Mouse (Mus musculus): Measurements from ENCODE around the gene Ripor3.

Gene Ripor3

DNA sequence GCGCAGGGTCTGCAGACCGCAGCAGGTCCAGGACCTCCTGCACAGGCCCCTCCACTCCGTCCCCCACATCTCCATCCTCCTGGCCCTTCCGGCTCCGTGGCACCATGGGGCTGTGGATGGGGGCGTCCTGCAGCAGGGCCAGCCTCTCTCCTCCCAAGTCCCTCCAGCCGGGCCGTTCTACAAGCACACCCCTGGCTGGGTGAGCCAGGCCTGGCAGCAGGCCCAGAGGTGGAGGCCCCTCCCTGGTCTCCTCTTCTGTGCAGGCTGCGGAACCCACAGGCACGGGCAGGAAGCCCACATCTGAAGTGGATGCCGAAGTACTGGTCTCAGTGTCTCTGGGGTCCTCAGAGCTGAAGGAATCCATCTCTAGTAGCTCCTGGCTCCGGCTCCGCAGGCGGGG, 21.1 kb downstream of the Ripor3 start:
- DNase-seq (ENCODE audit: low read depth, low spot score), result no peak

DNA sequence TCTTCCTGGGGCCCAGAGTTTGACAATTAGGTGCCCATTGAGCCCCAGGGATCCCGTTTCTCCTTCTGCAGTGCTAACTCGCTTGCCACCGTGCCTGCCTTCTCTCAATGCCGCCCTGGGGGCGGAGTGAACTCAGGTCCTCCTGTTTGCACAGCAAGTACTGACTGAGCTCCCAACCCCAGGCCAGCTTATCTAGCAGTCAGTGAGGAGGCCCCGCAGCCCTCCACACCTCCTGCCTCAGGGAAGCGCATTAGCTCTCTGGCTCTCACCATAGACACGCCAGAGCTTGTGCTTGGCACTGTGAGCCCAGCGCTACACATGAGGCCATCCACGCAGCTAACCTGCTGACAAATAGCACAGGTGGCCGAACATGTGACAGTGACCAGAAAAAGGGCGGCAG, 22.8 kb downstream of the Ripor3 start:
- DNase-seq (ENCODE audit: low read depth, low spot score), result no peak

DNA sequence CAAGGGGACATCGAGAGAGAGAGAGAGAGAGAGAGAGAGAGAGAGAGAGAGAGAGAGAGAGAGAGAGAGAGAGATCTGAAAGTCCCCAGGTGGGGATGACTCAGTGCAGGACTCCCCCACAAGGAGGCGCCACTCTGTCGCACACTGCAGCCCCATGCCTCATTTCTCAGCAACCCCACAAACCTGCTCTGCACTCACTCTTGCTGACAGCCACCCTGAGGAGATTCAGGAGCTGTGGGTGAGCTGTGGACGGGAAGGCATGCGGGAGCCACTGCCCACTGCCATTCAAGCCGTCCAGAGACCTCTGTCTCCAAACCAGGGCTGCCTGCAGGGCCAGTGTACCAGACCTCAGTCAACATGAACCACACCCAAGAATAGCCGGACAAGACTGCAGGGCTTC, 23.7 kb downstream of the Ripor3 start:
- no peak for DNase-seq (ENCODE audit: low read depth, low spot score)

DNA sequence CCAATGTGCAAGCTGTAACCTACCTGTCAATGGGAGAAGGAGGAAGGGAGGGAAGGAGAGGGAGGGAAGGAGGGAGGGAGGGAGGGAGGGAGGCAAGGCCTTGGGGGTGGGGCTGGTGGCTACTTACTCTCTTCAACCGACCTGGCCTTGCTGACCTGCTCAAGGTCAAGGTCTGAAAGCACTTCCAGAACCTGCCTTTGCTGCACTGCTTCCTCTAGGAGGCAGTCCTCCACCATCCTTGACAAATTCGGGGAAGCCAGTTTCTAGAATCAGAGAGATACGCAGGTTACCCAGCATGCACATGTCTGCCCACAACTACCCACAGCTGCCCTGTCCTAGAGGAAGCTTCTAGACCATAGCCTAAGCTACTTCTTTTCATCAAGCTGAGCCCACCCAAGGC, 25.5 kb downstream of the Ripor3 start:
- no peak for DNase-seq (ENCODE audit: low read depth, low spot score)

DNA sequence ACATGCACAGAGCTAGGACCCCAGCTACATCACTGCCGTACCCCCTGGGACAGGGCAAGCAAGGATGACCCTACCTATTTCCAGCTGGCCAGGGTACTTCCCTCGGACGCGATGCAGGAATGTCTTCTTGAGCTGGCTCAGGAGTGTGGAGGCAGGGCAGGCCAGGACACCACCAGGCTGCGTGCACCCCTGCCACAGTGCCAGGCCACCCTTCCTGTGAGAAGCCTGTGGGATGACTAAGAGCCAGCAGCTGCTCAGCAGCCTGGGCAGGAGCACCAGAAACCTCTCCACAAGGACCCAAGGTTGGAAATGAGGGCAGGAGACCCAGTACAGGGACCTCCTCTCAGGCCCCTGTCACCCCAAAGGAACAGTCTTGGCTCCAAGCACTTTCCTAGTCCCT, 26.0 kb downstream of the Ripor3 start:
- no peak for DNase-seq (ENCODE audit: low read depth, low spot score)

DNA sequence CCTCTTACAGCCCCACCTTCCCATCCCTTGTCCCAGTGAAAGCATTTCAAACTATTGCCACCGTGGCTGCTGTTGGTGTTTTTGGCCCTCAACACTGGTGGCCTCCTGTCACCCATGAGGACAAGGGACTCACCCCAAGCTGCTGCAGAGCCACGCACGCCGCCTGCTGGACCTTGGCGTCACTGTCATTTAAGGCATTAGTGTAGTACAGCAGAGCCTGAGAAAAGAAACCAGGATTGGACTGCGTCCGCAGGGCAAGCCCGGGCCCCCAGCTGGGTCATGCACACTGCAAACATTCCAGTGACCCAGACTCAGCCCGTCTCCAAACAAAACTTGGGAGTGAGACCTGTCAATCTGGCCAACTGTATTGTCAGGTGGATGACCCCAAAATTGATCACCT, 27.8 kb downstream of the Ripor3 start:
- DNase-seq (ENCODE audit: low read depth, low spot score), result no peak

DNA sequence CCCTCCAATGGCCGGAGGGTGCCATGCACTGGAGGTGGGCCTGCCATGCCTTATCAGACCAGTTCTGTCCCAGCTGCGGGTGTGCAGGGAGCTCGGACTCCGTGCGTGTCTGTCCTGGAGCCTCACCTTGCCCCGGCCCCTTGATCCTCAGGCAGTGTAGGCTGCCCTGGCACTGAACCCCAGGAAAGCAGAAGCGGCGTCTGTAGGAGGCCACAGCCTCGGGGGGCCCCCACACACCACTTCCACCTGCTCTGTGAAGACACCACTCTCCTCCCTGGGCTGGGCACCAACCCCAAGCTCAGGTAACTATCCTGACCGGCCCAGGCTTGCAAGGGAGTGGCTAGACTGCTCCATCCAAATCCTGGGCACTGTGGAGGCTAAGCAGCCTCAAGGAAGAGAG, 30.0 kb downstream of the Ripor3 start:
- DNase-seq (ENCODE audit: low read depth, low spot score), result no peak

DNA sequence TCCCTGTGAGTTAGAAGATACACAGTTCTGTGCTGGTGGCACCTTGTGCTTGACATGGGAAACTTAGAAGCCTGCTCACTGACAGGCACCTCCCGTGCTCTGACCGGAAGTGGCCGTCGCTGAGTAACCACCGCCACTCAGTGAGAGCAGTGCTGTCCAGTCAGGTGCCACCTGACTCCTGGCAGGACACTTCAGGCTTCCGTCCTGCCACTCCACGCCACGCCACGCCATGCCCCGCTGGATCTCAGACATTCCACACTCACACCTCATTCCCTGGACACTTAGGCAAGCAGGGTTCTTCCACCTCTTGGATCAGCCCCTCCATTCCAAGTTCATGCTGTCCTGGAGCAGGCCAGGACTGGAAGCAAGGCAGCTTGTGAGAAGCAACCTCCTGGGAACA, 32.1 kb downstream of the Ripor3 start:
- DNase-seq (ENCODE audit: low read depth, low spot score), result no peak

DNA sequence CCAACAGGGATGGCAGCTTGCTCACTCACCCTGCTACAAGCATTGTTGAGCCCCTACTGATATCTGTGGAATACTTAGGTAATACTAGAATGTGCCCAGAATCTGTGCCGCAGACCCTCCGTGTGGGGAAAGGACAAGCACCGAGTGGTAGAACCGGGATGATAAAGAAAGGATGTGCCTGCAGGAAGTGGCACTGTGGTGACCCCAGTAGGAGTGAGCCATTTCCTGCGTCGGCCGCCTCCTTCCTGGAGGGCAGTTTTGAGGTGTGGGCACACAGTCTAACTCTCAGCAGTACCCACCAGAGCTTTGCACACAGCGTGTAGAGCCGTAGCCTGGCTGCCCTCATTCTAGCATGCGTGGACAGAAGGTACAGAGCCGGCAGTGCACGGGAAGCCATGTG, 34.7 kb downstream of the Ripor3 start:
- DNase-seq (ENCODE audit: low read depth, low spot score), result no peak

DNA sequence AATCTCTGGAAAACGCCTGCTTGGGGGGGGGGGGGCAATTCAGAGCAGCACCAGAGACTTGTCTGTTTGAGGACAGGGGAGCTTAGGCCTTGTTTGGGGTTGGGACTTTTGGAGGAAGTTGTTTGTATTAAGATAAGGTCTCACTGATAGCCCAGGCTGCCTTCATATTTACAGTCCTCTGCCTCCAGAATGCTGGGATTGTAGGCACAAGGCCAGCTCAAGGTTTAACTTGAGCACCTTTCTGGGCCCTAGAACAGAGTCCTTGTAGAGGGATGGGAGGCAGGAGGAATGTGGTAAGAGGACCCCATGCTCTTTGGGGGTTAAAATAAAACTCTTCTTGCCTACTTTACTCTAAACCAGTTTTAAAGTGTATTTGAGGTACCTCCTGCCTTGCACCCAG, 37.6 kb downstream of the Ripor3 start:
- no peak for DNase-seq (ENCODE audit: low read depth, low spot score)

DNA sequence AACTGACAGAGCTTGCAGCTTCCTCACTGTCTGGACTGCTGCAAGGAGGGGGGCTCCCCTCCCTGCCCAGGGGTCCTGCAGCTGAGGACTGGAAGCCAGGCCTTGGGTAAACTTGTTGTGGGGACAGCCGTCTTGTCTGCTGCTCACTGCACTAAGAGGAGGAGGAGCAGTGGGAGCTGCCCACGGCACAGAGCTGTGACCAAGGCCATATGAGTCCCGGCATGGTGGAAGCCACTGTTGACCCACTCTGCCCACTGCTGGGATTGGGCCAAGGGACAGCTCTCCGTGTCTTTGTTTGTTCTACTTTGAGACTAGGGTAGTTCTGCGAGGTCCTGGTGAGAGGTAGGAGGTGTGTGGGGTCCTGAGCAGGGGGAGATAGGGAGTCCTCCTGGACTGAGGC, 38.3 kb downstream of the Ripor3 start:
- no peak for DNase-seq (ENCODE audit: low read depth, low spot score)

DNA sequence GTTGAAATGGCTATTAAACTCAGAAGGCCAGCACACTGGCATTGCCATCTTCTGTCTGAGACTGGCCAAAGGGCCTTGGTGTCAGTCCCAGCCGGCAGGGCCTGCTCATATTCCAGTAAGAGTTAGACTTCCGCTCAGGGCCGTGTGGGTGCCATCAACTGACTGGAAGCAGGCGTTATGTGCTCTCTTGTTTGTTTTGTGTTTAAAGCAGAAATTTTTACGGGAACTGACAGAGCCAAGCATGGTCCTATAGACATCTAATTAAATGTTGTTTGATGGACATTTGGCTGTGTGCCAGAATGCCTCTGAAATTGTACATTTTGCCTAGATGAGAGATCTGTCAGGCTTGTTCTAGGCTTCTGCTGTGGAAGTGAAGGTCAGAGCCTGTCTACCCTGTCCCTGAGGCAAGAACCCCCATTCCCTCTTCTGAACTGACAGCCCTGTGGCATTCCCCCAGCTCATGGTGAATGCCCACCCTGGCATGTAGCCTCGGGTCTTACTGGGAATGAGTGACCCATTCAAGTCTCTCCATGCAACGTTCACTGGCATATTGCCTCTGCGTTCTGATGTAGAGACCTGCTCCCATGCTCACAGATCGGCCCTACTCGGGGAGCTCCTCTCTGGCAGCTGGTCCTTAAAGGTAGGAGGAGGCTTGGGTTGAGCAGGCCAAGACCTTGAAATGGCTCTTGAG, 40.4 kb downstream of the Ripor3 start:
- DNase-seq (ENCODE audit: low read depth, low spot score), result no peak

DNA sequence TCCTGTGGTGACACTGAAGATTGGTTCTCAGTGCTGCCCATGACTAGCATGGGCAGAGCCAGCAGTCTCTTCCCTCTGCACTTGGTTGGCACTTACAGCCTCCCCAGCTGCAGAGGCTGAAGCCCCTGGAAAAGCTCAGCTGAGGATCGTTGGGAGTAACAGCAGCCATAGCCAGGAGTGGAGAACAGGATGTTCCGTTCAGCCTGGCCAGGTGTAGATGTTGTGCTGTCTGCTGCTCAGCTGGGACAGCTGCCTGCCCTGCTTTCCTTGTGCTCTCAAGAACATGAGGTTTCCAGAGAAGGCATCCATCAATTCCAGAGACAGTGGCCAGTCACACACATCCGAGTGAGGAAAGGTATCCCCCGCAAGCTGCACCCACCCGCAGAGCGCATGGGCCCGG, 41.9 kb downstream of the Ripor3 start:
- DNase-seq (ENCODE audit: low read depth, low spot score), result no peak

DNA sequence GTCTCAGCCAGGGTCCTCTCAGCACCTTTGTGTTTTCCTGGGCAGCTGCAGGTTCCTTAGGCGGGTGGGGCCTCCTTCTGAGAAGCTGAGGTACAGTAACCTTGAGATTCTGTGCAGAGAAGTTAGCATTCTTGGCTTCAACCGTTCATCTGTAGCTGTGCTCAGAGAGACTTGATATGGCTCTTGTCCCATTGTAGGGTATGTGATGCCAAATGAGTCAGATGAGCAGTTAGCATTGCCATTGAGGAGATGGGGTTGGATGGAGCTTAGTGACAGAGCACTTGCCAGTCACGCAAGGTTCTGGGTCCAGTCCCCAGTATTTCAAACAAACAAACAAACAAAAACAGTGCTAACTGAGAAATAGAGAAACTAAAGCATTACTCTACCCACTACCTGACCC, 44.5 kb downstream of the Ripor3 start:
- no peak for DNase-seq (ENCODE audit: low read depth, low spot score)

DNA sequence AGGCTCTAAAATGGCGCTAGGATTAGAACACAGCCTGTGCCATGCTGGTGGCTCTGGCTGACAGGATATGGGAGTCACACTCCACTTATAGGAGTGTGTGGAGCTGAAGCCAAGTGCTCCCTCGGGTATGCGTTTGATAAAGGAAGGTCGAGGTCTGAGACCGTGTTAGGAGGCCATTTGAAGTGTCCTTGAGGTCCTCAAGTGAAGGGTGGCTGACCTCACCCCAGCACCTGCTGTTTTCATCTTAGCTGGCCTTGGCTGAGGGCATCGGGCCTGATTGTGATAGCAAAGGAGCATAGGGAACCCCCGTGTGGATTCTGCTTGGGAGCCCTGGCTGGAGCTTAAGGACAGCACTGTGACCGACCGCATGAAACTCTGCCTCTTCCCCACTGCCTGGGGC, 46.1 kb downstream of the Ripor3 start:
- no peak for DNase-seq (ENCODE audit: low read depth, low spot score)

DNA sequence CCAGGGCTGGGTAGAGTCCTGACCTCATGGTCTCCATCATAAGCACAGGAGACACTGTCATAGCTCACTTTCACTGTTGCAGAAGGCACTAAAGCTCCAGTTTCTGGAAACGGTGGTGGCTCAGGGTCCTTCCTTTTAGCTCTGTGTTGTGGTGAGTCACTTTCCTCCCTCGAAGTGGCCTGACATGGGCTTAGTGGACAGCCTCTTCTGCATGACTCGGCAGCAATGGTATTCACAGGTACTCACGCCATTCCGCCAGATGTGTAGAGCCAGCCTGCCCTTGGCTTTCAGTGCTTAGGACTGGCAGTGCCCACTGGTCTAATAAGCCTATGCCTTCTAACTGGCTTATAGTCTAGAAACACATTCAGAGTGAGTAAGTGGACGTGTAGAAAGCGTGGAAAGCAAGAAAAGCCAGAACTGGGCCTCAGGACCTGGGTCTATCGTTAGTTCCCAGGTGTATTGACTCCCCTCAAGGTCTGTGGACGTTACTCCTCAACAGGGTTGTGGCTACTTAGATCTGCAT, 46.6 kb downstream of the Ripor3 start:
- DNase-seq (ENCODE audit: low read depth, low spot score), result no peak

DNA sequence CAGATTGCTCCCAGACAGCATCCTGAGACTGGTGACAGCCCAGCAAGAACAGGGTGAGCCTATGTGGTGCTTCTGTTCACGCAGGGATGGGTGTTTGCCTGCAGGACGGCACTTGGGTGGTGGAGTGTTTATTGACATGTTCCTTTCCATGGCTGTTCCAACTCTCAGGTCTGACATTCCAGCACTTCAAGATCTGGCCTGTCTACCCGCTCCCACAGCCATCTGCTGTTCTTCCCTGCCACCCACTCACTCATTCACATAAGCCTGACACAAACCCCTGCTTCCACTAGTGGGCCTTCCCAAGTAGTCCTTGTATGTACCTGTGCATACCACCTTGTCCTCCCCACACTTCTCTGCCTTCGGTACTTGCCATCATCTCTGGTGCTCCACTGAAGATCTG, 47.2 kb downstream of the Ripor3 start:
- DNase-seq (ENCODE audit: low read depth, low spot score), result no peak

DNA sequence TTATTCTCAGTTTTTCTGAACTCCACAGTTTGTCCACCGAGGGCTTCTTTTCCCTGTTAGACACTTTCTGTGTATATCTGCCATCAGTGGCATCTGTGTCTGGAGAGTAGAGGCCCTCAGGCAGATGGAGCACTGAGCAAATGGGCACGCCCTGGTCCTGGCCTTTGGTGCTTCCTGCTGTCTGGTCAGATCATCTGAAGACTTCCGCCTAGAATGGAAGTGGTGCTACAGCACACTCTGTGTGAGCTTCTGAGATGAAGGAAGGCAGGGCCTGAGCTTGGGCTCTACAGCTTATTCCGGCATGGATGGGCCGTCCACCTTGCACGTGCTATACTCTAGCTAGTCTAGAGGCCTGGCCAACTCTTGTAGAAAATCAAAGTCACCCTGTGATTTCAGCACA, 48.1 kb downstream of the Ripor3 start:
- DNase-seq (ENCODE audit: low read depth, low spot score), result no peak

DNA sequence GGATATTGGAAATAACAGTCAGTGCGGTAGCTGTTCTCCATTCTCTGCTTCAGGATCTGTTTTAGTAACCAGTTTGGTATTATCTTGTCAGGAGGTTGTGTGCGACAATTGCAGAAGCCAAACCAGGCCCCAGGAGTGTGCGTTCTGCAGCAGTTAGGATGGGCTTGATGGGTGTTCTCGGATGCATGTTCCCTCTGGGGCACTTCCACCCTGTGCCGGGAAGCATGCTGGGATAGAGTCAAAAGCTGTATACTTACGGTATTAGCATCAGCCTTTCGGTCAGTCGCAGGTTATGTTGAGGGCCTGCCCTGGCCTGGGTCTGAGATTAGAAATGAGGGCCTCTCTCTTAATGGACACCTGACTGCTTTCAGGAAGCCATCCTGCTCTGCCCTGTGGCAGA, 49.8 kb downstream of the Ripor3 start:
- DNase-seq (ENCODE audit: low read depth, low spot score), result no peak

DNA sequence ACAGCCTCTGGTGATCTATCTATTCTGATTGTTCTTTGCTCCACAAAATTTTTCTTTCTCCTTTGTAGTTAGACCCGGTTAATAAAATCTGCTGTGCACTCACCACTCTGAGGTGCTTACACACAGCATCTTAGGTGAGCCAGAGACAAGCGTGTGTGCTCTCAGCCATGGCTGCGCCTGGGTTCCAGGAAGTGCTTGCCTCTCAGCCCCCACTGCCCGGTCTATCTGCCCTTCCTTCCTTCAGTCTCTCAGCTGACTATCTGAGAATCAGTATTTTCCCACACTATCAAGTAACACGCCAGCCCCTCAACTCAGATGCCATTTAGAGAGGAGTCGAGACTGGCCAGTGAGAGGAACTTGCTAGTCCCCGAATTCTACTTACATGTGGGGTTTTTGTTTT, 50.4 kb downstream of the Ripor3 start:
- no peak for DNase-seq (ENCODE audit: low read depth, low spot score)

DNA sequence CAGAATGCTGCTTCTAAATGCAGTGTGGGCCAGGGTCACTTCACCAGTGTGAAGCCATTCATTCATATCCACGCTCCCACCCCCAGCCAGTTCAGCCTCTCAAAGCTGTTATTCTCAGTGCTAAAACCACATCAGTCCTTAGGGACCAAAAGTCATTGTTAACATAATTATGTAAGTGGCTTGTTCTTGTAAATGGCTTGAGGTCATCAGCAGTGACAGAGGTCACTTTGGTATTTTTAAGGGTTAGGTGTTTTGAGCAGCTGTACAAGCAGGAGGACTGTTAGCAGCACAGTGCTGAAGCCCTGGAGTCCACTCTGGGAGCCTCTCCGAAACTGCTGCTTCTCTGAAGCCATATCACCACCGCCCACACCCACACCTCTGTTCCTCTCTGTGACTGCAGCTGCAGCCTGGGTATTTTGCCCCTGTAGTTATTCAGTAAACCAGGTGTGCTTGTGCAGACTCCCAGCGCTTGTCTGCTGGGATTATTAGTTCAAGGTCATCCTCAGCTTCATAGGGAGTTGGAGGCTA, 51.0 kb downstream of the Ripor3 start:
- DNase-seq (ENCODE audit: low read depth, low spot score), result no peak

DNA sequence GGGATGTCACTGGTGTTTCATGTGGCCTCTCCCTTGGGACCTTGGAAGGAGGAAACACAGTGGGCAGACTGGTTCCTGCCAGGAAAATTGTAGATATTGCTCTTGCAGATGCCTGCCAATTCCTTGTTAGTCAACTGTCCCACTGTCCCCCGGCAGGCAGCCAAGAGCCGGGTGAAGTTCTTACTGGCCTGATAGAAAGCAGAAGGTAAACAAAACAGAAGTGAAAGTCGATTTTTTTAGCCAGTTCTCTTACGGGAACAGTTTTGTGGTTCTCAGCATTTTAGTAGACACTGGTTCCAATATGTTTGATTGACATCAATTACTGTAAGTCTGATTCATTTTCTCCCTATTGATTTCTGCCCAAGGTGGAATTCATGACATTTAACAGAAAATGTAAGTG, 51.6 kb downstream of the Ripor3 start:
- no peak for DNase-seq (ENCODE audit: low read depth, low spot score)

DNA sequence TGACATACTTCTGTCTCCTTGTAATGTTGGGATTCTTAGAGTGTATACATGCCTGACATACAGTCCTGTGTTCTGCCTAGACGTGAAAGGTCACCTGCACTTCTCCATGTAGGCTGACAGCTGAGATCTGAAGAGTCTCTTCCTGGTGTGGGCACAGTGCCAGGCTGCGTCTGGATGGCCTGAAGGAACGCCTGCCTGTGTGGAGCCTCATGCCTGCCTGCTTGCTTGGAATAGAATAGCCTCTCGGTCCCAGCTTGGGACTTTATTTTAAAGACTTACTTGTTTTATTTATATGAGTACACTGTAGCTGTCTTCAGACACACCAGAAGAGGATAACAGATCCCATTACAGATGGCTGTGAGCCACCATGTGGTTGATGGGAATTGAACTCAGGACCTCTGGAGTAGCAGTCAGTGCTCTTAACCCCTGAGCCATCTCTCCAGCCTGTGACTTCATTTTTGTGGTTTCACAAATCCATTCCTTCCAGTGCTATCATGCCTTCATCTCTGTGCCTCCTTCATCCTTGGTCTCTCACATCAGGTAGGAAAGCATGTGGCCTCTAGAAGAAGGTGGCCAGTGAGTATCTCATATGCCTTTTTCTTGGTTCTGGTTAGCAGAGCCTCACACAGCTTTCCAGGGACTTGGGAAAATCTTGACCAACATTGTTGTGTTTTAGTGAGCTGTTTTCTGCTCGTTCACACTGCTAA, 52.2 kb downstream of the Ripor3 start:
- DNase-seq (ENCODE audit: low read depth, low spot score), result no peak
